Mouse (Mus musculus) forebrain, postnatal 0 days (tissue): ENCODE results near the gene Mt3. TPM values are rescaled to one million over a fixed set of nuclear protein-coding genes. Genes with fewer than 3 reads are reported as not detected.

ENCODE experiments used
- ATAC-seq: fragments of 200-750 bp; cut with Nextera tagmentation; 2 replicates; pipeline ENCODE4 v1.8.0; 2017; ENCODE audit warnings: mild to moderate bottlenecking, moderate library complexity
- DNase-seq: peaks from one replicate; pipeline ENCODE4 v3.0.0-alpha.2; 2015
- H3K27ac ChIP-seq: fragments of 300-500 bp; sonication (generic); 2 replicates; pipeline ENCODE4 v1.5.1; 2014; ENCODE audit warnings: low read depth, mild to moderate bottlenecking, antibody characterized with exemption, low read length, moderate library complexity, mixed read lengths
- H3K27me3 ChIP-seq: fragments of 300-500 bp; sonication (generic); 2 replicates; pipeline ENCODE4 v1.6.1; 2014; ENCODE audit warnings: mild to moderate bottlenecking, low read length, mixed read lengths; ENCODE audit not compliant: insufficient read depth
- H3K36me3 ChIP-seq: fragments of 300-500 bp; sonication (generic); 2 replicates; pipeline ENCODE4 v1.6.1; 2014; ENCODE audit warnings: mild to moderate bottlenecking, moderate library complexity; ENCODE audit not compliant: insufficient read depth
- H3K4me1 ChIP-seq: fragments of 300-500 bp; sonication (generic); 2 replicates; pipeline ENCODE4 v1.6.1; 2014; ENCODE audit warnings: antibody characterized with exemption; ENCODE audit not compliant: insufficient read depth
- H3K4me2 ChIP-seq: fragments of 300-500 bp; sonication (generic); 2 replicates; pipeline ENCODE4 v1.6.1; 2014; ENCODE audit warnings: low read depth, mild to moderate bottlenecking, moderate library complexity
- H3K4me3 ChIP-seq: fragments of 300-500 bp; sonication (generic); 2 replicates; pipeline ENCODE4 v1.5.1; 2014; ENCODE audit warnings: low read depth, low read length, mixed read lengths
- H3K9ac ChIP-seq: fragments of 300-500 bp; sonication (generic); 2 replicates; pipeline ENCODE4 v1.6.1; 2014; ENCODE audit warnings: mild to moderate bottlenecking
- H3K9me3 ChIP-seq: fragments of 300-500 bp; sonication (generic); 2 replicates; pipeline ENCODE4 v1.6.1; 2016; ENCODE audit warnings: low read length
- CTCF ChIP-seq: sonication (generic); IDR thresholded peaks from 2 replicates; pipeline ENCODE4 v1.5.1; 2016; ENCODE audit warnings: antibody characterized with exemption, control low read depth, low read depth
- WGBS: fragments of 180-500 bp; shearing (Covaris S2); extraction: QIAGEN DNeasy Blood & Tissue Kit; methylation state at CpG from one replicate; pipeline ENCODE4 v1.1.7; 2014; 5-methylcytosine and 5-hydroxymethylcytosine counted together
- polyA plus RNA-seq: library from polyadenylated mRNA; unstranded; fragments of >200 nt; fragmentation: Nextera tagmentation; extraction: Ambion mirVana; gene quantifications from 2 replicates; pipeline ENCODE4 v1.2.1, GENCODE M21; 2015
- total RNA-seq: library from RNA; depleted of rRNA; stranded (reverse); fragments of >200 nt; gene quantifications from 2 replicates; pipeline ENCODE4 v1.2.3, GENCODE M21; 2014

Gene Mt3
- total and polyA plus RNA-seq, 2 experiments from 2014 or later: 341 to 445 TPM

DNA sequence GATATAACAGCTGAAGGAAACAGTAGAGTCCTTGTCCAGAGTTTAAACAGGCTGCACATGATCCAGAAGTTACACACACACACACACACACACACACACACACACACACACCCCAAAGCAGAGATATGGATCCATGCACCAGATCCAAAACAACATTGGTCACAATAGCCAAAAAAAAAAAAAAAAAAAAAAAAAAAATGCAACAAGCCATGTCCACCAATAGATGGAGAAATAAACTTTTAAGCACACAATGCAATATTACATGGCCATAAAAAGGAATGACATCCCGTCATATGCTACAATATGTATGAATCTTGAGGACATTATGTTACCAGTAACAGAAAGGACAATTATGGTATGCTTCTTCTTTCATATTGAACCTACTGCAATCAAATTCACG lies 38.4 kb upstream of the Mt3 start:
- no peak for DNase-seq
- ATAC-seq: no peak
- Histone ChIP-seq H3K9me3 (no peaks in the 10 kb centered on the region), H3K27me3 (no peaks in the 10 kb centered on the region), H3K4me2 (no peak overlapping the region), H3K4me3 (no peak overlapping the region), H3K4me1 (no peaks in the 10 kb centered on the region), H3K36me3 (no peaks in the 10 kb centered on the region), H3K9ac (no peak overlapping the region), H3K27ac (no peak overlapping the region)
- TF ChIP-seq CTCF: no peak
- 86% methylated on average over 2 of the region's 2 CpGs for WGBS

GRCm38 (mm10) chr8:94118776-94119430 lies 33.5 kb upstream of the Mt3 start:
- WGBS: 3% methylated on average over 6 of the region's 6 CpGs
- Histone ChIP-seq H3K9ac (no peak overlapping the region), H3K27ac (peak overlapping the region; percentile 79), H3K4me3 (no peak overlapping the region), H3K4me2 (no peak overlapping the region), H3K9me3 (no peaks in the 10 kb centered on the region), H3K4me1 (peaks cover 7% of the 10 kb centered on the region; the same call in 1 of the 2 replicates), H3K27me3 (no peaks in the 10 kb centered on the region), H3K36me3 (no peaks in the 10 kb centered on the region)
- peak; percentile 71 for DNase-seq
- no peak for TF ChIP-seq CTCF
- ATAC-seq: peak; percentile 95

DNA sequence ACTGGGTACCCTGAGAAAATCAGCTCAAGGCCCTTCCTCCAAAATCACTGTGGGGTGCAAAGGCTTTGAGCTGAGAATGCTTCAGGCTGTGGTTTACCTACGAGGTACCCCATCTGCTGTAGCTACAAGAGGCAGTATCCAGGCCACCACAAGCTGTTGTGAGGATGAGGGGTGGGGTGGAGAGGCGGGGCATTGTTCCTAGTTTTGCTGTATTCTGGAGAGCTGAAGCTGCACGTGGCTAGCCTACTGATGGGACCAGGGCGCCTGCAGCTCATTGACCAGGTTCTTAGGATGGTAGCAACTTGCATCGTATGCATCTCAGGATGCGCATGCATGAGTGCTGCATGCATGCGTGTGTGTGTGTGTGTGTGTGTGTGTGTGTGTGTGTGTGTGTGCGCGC lies 30.8 kb upstream of the Mt3 start:
- 68% methylated on average over 9 of the region's 9 CpGs for WGBS
- Histone ChIP-seq H3K27me3 (no peaks in the 10 kb centered on the region), H3K36me3 (no peaks in the 10 kb centered on the region), H3K4me1 (peaks cover 7% of the 10 kb centered on the region; the same call in 1 of the 2 replicates), H3K9me3 (no peaks in the 10 kb centered on the region), H3K9ac (no peak overlapping the region), H3K4me3 (no peak overlapping the region), H3K4me2 (no peak overlapping the region), H3K27ac (peak overlapping the region; percentile 29; the same call in 1 of the 2 replicates)
- no peak for DNase-seq
- ATAC-seq: no peak
- TF ChIP-seq CTCF: no peak

- H3K36me3 ChIP-seq: no peaks in the 10 kb centered on the region
- 0 out of 2 replicates have a peak overlapping the region, but pooled peaks have one; percentile 5 for H3K27ac ChIP-seq
- DNase-seq (no peak), ATAC-seq (no peak)
- H3K4me3 ChIP-seq: no peak overlapping the region
- no peak overlapping the region for H3K4me2 ChIP-seq
- no peaks in the 10 kb centered on the region for H3K9me3 ChIP-seq
- no peak overlapping the region for H3K9ac ChIP-seq
- no peak for TF ChIP-seq CTCF
- H3K4me1 ChIP-seq: peaks cover 7% of the 10 kb centered on the region; the same call in 1 of the 2 replicates
- WGBS: 38% methylated on average over 8 of the region's 8 CpGs
- no peaks in the 10 kb centered on the region for H3K27me3 ChIP-seq
Observed at GRCm38 (mm10) chr8:94122711-94123468, 29.5 kb upstream of the Mt3 start.

DNA sequence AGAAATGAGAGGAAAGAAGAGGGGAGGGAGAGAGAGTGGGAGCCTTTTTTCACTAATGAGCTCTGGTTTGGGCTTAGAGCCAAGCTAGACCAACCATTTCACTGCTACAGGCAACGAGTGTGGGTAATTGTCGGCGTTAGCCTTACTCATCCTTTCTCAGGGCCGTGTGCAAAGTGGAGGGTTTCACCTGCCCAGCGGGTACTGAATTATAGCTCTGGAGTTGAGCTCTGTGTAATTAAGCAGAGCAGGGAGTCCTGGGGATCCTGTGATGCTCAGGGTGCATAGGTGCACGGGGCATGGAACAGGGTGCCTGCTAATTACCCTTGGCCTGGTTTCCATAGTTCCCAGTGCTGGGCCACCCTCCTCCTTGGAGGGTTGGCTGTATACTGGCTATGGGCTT lies 24.7 kb upstream of the Mt3 start:
- no peak overlapping the region for H3K9ac ChIP-seq
- no peak for TF ChIP-seq CTCF
- WGBS: 20% methylated on average over 6 of the region's 6 CpGs
- DNase-seq (peak; percentile 57), ATAC-seq (peak; percentile 34)
- H3K27me3 ChIP-seq: no peaks in the 10 kb centered on the region
- H3K4me3 ChIP-seq: no peak overlapping the region
- no peak overlapping the region for H3K4me2 ChIP-seq
- H3K36me3 ChIP-seq: no peaks in the 10 kb centered on the region
- H3K27ac ChIP-seq: no peak overlapping the region
- peaks cover 9% of the 10 kb centered on the region; the same call in 1 of the 2 replicates for H3K4me1 ChIP-seq
- no peaks in the 10 kb centered on the region for H3K9me3 ChIP-seq

DNA sequence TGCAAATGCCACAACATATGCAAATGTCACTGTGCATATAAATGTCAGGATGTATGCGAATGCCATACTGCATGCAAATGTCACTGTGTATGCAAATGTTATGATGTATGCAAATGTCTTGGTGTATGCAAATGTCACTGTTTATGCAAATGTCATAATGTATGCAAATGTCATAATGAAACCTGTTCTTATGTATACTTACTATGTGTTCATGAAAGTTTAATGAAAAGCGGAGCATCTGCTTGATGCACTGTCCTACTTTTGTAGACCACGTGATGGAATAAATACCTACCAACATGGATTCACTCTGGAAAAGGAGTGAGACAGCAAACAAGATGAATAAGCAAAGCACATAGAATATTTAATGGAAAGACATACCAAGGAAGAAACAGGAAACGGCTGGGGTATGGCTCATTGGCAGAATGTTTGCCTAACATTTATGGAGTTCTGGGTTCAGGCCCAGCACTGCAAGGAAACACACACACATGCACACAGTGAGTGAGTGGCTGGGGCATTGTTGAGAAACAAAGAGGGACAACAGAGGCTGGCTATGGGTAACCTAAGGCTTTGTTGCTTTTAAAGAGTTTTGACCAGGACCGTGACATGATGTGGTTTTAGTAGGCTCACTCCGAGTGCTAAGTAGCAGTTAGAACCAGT lies 23.1 kb upstream of the Mt3 start:
- peak; percentile 85 for ATAC-seq
- Histone ChIP-seq H3K4me1 (0 out of 2 replicates have a peak, but pooled peaks cover 2% of the 10 kb centered on the region), H3K9me3 (no peaks in the 10 kb centered on the region), H3K4me3 (no peak overlapping the region), H3K27ac (no peak overlapping the region), H3K4me2 (no peak overlapping the region), H3K27me3 (no peaks in the 10 kb centered on the region), H3K9ac (no peak overlapping the region), H3K36me3 (no peaks in the 10 kb centered on the region)
- DNase-seq: peak; percentile 49
- no peak for TF ChIP-seq CTCF
- 62% methylated on average over 6 of the region's 6 CpGs for WGBS
